8 mouse cellular contexts compared by ENCODE assay signal in genomic region chr1:165104707-165105259, GRCm38 (mm10). TPM values are rescaled to one million over a fixed set of nuclear protein-coding genes. Genes with fewer than 3 reads are reported as not detected.
DNase-seq lines count a peak whose midpoint lies in the region; ATAC-seq and TF ChIP-seq lines count a peak whose summit lies in the region.

No protein-coding gene starts in this region.

- H3K9ac ChIP-seq in lung, embryonic 14.5 days: no peak overlapping the region
- peak overlapping the region; percentile 44; the same call in 1 of the 2 replicates for H3K9ac ChIP-seq in heart, embryonic 12.5 days
- H3K9ac ChIP-seq in liver, embryonic 11.5 days (ENCODE audit: low read depth, low read length): no peak overlapping the region
- H3K9ac ChIP-seq in stomach, embryonic 15.5 days: no peak overlapping the region
- H3K9ac ChIP-seq in forebrain, embryonic 11.5 days (ENCODE audit: low read length): no peak overlapping the region

- peak; percentile 65 for ATAC-seq in lung, embryonic 14.5 days (ENCODE audit: insufficient read depth)
- peak; percentile 85 for ATAC-seq in heart, embryonic 12.5 days (ENCODE audit: insufficient number of reproducible peaks, low FRiP score)
- ATAC-seq in liver, embryonic 11.5 days (replicated peaks; ENCODE audit: low FRiP score): peak; percentile 86
- ATAC-seq in stomach, embryonic 15.5 days (ENCODE audit: insufficient read depth, low FRiP score, low read depth): peak; percentile 84
- ATAC-seq in forebrain, embryonic 11.5 days (replicated peaks; ENCODE audit: low FRiP score): no peak

- H3K4me2 ChIP-seq in lung, embryonic 14.5 days: no peak overlapping the region
- peak overlapping the region; percentile 43 for H3K4me2 ChIP-seq in heart, embryonic 12.5 days
- H3K4me2 ChIP-seq in liver, embryonic 11.5 days: peak overlapping the region; percentile 42
- H3K4me2 ChIP-seq in stomach, embryonic 15.5 days: no peak overlapping the region
- H3K4me2 ChIP-seq in forebrain, embryonic 11.5 days (ENCODE audit: low read depth, low read length, severe bottlenecking): no peak overlapping the region

- 45% methylated on average over 7 of the region's 7 CpGs for WGBS in lung, embryonic 14.5 days
- WGBS in heart, embryonic 12.5 days: 21% methylated on average over 7 of the region's 7 CpGs
- 33% methylated on average over 7 of the region's 7 CpGs for WGBS in liver, embryonic 11.5 days
- 59% methylated on average over 7 of the region's 7 CpGs for WGBS in stomach, embryonic 15.5 days
- WGBS in forebrain, embryonic 11.5 days: 78% methylated on average over 7 of the region's 7 CpGs

- H3K9me3 ChIP-seq in lung, embryonic 14.5 days (ENCODE audit: low read depth, low read length): no peaks in the 10 kb centered on the region
- H3K9me3 ChIP-seq in heart, embryonic 12.5 days (replicated peaks): no peaks in the 10 kb centered on the region
- H3K9me3 ChIP-seq in liver, embryonic 11.5 days (ENCODE audit: control insufficient read depth, low read length): no peaks in the 10 kb centered on the region
- no peaks in the 10 kb centered on the region for H3K9me3 ChIP-seq in stomach, embryonic 15.5 days
- H3K9me3 ChIP-seq in forebrain, embryonic 11.5 days (ENCODE audit: control insufficient read depth, low read length): no peaks in the 10 kb centered on the region

- no peak overlapping the region for H3K27ac ChIP-seq in lung, embryonic 14.5 days (ENCODE audit: low read depth)
- H3K27ac ChIP-seq in heart, embryonic 12.5 days (ENCODE audit: poor library complexity, severe bottlenecking): peak overlapping the region; percentile 90
- H3K27ac ChIP-seq in liver, embryonic 11.5 days (ENCODE audit: low read depth, low read length): peak overlapping the region; percentile 80
- no peak overlapping the region for H3K27ac ChIP-seq in stomach, embryonic 15.5 days
- H3K27ac ChIP-seq in forebrain, embryonic 11.5 days (ENCODE audit: low read depth, low read length): no peak overlapping the region

- DNase-seq in lung, embryonic 14.5 days: no peak
- no peak for DNase-seq in lung, postnatal 14 days
- no peak for DNase-seq in liver, embryonic 11.5 days (ENCODE audit: low spot score)
- no peak for DNase-seq in forebrain, embryonic 11.5 days (ENCODE audit: low spot score)
- no peak for DNase-seq in cerebellum, postnatal 4 days (ENCODE audit: low spot score in 2 of 2)
- no peak for DNase-seq in gastrocnemius, postnatal 14 days

- TF ChIP-seq CTCF in lung, embryonic 14.5 days (IDR thresholded peaks at IDR 0.05; ENCODE audit: low read depth): no peak

- H3K27me3 ChIP-seq in lung, embryonic 14.5 days (ENCODE audit: insufficient read depth, low read length): no peaks in the 10 kb centered on the region
- no peaks in the 10 kb centered on the region for H3K27me3 ChIP-seq in heart, embryonic 12.5 days (replicated peaks)
- no peaks in the 10 kb centered on the region for H3K27me3 ChIP-seq in liver, embryonic 11.5 days (replicated peaks; ENCODE audit: control insufficient read depth, insufficient read depth, low read length)
- no peaks in the 10 kb centered on the region for H3K27me3 ChIP-seq in stomach, embryonic 15.5 days (replicated peaks)
- H3K27me3 ChIP-seq in forebrain, embryonic 11.5 days (ENCODE audit: control insufficient read depth, insufficient read depth, low read length): no peaks in the 10 kb centered on the region

- intact Hi-C loops in gastrocnemius, postnatal 14 days (cut with DNase I; ENCODE audit: low total_unique reads): no loop called here

- H3K36me3 ChIP-seq in lung, embryonic 14.5 days (ENCODE audit: insufficient read depth): no peaks in the 10 kb centered on the region
- no peaks in the 10 kb centered on the region for H3K36me3 ChIP-seq in heart, embryonic 12.5 days
- H3K36me3 ChIP-seq in liver, embryonic 11.5 days (ENCODE audit: control insufficient read depth, insufficient read depth, low read length): no peaks in the 10 kb centered on the region
- no peaks in the 10 kb centered on the region for H3K36me3 ChIP-seq in stomach, embryonic 15.5 days
- H3K36me3 ChIP-seq in forebrain, embryonic 11.5 days (ENCODE audit: control insufficient read depth, insufficient read depth, low read length): no peaks in the 10 kb centered on the region

- no peaks in the 10 kb centered on the region for H3K4me1 ChIP-seq in lung, embryonic 14.5 days (ENCODE audit: insufficient read depth)
- H3K4me1 ChIP-seq in heart, embryonic 12.5 days (replicated peaks): peaks cover 45% of the 10 kb centered on the region
- peaks cover 11% of the 10 kb centered on the region for H3K4me1 ChIP-seq in liver, embryonic 11.5 days (replicated peaks; ENCODE audit: control insufficient read depth, insufficient read depth, low read length)
- H3K4me1 ChIP-seq in stomach, embryonic 15.5 days: no peaks in the 10 kb centered on the region
- no peaks in the 10 kb centered on the region for H3K4me1 ChIP-seq in forebrain, embryonic 11.5 days (replicated peaks; ENCODE audit: control insufficient read depth, insufficient read depth, low read length)

- no peak overlapping the region for H3K4me3 ChIP-seq in lung, embryonic 14.5 days (ENCODE audit: low read depth, low read length)
- H3K4me3 ChIP-seq in heart, embryonic 12.5 days: no peak overlapping the region
- H3K4me3 ChIP-seq in liver, embryonic 11.5 days (ENCODE audit: low read depth, low read length): no peak overlapping the region
- no peak overlapping the region for H3K4me3 ChIP-seq in stomach, embryonic 15.5 days (replicated peaks)
- no peak overlapping the region for H3K4me3 ChIP-seq in forebrain, embryonic 11.5 days (ENCODE audit: low read depth, low read length)

RNA-seq across cellular contexts. Expression of gene Tbx19, which starts 55.8 kb away (rescaled TPM):
- polyA plus RNA-seq in lung, embryonic 14.5 days (2014; fragmentation: Nextera tagmentation; extraction: Ambion mirVana): not detected in 2 replicates
- not detected in 2 replicates for polyA plus RNA-seq in heart, embryonic 12.5 days (2016; fragmentation: Nextera tagmentation; extraction: Ambion mirVana)
- polyA plus RNA-seq in liver, embryonic 11.5 days (2014; fragmentation: Nextera tagmentation; extraction: Ambion mirVana): 0.18 TPM in 1 of 2 replicates, not detected in the other
- polyA plus RNA-seq in stomach, embryonic 15.5 days (2015; fragmentation: Nextera tagmentation; extraction: Ambion mirVana): not detected in 2 replicates
- polyA plus RNA-seq in forebrain, embryonic 11.5 days (2014; fragmentation: Nextera tagmentation; extraction: Ambion mirVana): not detected in 2 replicates
- total RNA-seq in gastrocnemius, postnatal 14 days (2021): not detected

Comparison
In these comparisons a context has a peak if more than half of its experiments do, and no peak if none do; other contexts are left out.
1. H3K27ac ChIP-seq: peak in heart, embryonic 12.5 days (single experiment) and liver, embryonic 11.5 days (single experiment); none in lung, embryonic 14.5 days (single experiment), stomach, embryonic 15.5 days (single experiment) and forebrain, embryonic 11.5 days (single experiment).
2. H3K4me2 ChIP-seq: peak in heart, embryonic 12.5 days (single experiment) and liver, embryonic 11.5 days (single experiment); none in lung, embryonic 14.5 days (single experiment), stomach, embryonic 15.5 days (single experiment) and forebrain, embryonic 11.5 days (single experiment).